Mouse (Mus musculus): ENCODE data around the gene Ddah2. TPM values are rescaled to one million over a fixed set of nuclear protein-coding genes. Genes with fewer than 3 reads are reported as not detected.

Ddah2 gene
- total and polyA plus RNA-seq, 3 experiments = 8.6 to 11.1 TPM; not detected in 1

DNA sequence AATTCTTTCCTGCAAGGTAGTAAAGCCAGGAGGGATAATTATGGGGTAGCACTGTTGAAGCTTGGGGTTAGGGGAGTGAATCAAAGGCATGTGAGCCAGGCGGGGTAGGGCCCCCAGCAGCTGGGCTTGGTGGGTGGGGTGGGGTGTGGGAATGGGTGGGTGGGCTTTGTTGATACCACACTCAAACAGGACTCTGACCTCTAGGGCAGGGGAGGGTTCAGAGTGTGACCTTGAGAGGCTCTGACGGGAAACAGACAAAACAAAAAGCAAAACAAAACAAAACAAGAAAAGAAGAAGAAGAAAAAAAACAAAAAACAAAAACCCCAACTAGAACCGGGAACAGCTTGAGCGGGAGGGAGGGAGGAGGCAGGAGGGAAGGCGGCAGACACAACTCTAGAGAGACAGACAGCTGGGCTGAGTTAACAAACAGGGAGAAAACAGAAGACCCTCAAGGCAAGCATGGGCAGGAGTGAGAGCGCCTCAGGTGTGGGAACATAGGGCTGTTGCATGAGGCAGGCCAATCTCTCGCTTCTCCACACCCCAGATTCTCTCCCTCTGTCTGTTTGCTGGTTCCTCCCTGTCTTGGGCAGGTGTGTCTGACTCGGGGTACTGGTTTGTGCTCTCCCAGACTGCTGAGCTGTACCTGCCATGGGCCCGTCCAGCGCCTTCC, 17.8 kb downstream of the Ddah2 start, which contains the start of gene Ly6g6e:
Gene Ly6g6e, plus strand, starts transcription at position 396 of the 670 bp plus-strand sequence.
- Histone ChIP-seq H3K9ac (ENCODE audit: control insufficient read depth, low read depth, low read length, poor library complexity, severe bottlenecking) (no peak within 1 kb of the TSS), H3K27ac (ENCODE audit: control insufficient read depth, low read depth, low read length) (no peak within 1 kb of the TSS), H3K9me3 (replicated peaks; ENCODE audit: insufficient read depth, low read length) (no peaks in the 10 kb centered on the region), H3K4me3 (ENCODE audit: control insufficient read depth in 1 of 2, insufficient read depth in 1 of 2, low read depth in 2 of 2, low read length in 2 of 2) (no peak within 1 kb of the TSS), H3K27me3 (ENCODE audit: control insufficient read depth in 1 of 2, insufficient read depth in 2 of 2, low read length in 2 of 2) (no peaks in the 10 kb centered on the region), H3K36me3 (ENCODE audit: control insufficient read depth in 1 of 2, insufficient read depth in 2 of 2, low read length in 2 of 2) (peaks cover 0 to 21% of the 10 kb centered on the region in 2 experiments; a peak in 2 of 4 replicates), H3K79me2 (ENCODE audit: control insufficient read depth, insufficient read depth, low read length, poor library complexity) (no peaks in the 10 kb centered on the region), H3K4me1 (ENCODE audit: control insufficient read depth in 1 of 2, insufficient read depth in 2 of 2, low read length in 2 of 2) (peaks cover 15 to 22% of the 10 kb centered on the region in 2 experiments)
- no peak for DNase-seq (ENCODE audit: low read depth, low spot score)
- TF ChIP-seq CHD2 (IDR thresholded peaks at IDR 0.05; ENCODE audit: low read length) (no peak), GATA1 (IDR thresholded peaks at IDR 0.05; ENCODE audit: low read depth, low read length) (no peak)

DNA sequence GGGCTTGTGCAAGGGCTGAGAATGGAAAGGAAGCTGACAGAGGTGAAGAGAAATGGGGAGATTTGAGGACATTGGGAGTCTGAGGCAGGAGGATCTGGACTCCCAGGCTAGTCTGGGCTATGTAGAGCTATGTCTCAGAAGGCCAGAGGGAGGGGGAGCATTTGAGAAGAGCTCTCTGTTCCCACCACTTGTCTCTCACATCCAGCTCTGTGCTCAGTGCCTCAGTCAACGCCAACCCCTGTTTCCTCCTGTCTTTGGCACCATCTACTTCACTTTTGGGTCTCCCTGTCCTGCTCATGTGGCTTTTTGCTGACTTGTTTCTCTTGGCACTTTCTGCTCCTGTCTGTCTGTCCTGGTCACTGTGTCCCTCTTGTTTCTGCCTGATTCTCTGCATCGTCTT, 18.4 kb downstream of the Ddah2 start:
- Histone ChIP-seq H3K4me1 (ENCODE audit: control insufficient read depth in 1 of 2, insufficient read depth in 2 of 2, low read length in 2 of 2) (peaks cover 15 to 24% of the 10 kb centered on the region in 2 experiments), H3K9ac (ENCODE audit: control insufficient read depth, low read depth, low read length, poor library complexity, severe bottlenecking) (no peak overlapping the region), H3K36me3 (ENCODE audit: control insufficient read depth in 1 of 2, insufficient read depth in 2 of 2, low read length in 2 of 2) (peaks cover 0 to 21% of the 10 kb centered on the region in 2 experiments; a peak in 2 of 4 replicates), H3K79me2 (ENCODE audit: control insufficient read depth, insufficient read depth, low read length, poor library complexity) (no peaks in the 10 kb centered on the region), H3K27me3 (ENCODE audit: control insufficient read depth in 1 of 2, insufficient read depth in 2 of 2, low read length in 2 of 2) (no peaks in the 10 kb centered on the region), H3K4me3 (ENCODE audit: control insufficient read depth in 1 of 2, insufficient read depth in 1 of 2, low read depth in 2 of 2, low read length in 2 of 2) (no peak overlapping the region), H3K27ac (ENCODE audit: control insufficient read depth, low read depth, low read length) (no peak overlapping the region), H3K9me3 (replicated peaks; ENCODE audit: insufficient read depth, low read length) (no peaks in the 10 kb centered on the region)
- TF ChIP-seq MYC (IDR thresholded peaks at IDR 0.05; ENCODE audit: low read depth, low read length) (no peak), ZMIZ1 (IDR thresholded peaks at IDR 0.05; ENCODE audit: low read depth, low read length) (no peak), HCFC1 (IDR thresholded peaks at IDR 0.05; ENCODE audit: low read depth, low read length) (no peak), USF1 (IDR thresholded peaks at IDR 0.05; ENCODE audit: low read depth, low read length) (no peak), TAL1 (IDR thresholded peaks at IDR 0.05; ENCODE audit: low read length) (no peak), ZNF384 (IDR thresholded peaks at IDR 0.05; ENCODE audit: low read depth, low read length) (no peak), SIN3A (IDR thresholded peaks at IDR 0.05; ENCODE audit: low read length) (no peak), TBP (IDR thresholded peaks at IDR 0.05; ENCODE audit: low read depth, low read length) (no peak), MAFK (IDR thresholded peaks at IDR 0.05; ENCODE audit: borderline replicate concordance, low read depth, low read length) (no peak), POLR2A (IDR thresholded peaks at IDR 0.05; ENCODE audit: control insufficient read depth in 1 of 2, insufficient read depth in 1 of 2, low read depth in 1 of 2, low read length in 2 of 2, poor library complexity in 1 of 2) (no peak), MAX (IDR thresholded peaks at IDR 0.05; ENCODE audit: low read length) (no peak), GATA1 (IDR thresholded peaks at IDR 0.05; ENCODE audit: low read depth, low read length) (no peak), TCF12 (IDR thresholded peaks at IDR 0.05; ENCODE audit: low read depth, low read length) (no peak), SMC3 (IDR thresholded peaks at IDR 0.05; ENCODE audit: low read depth, low read length) (no peak), MYB (IDR thresholded peaks at IDR 0.05; ENCODE audit: low read depth, low read length) (no peak), MXI1 (IDR thresholded peaks at IDR 0.05; ENCODE audit: low read depth, low read length) (no peak), RAD21 (IDR thresholded peaks at IDR 0.05; ENCODE audit: low read depth, low read length) (no peak), E2F4 (IDR thresholded peaks at IDR 0.05; ENCODE audit: borderline replicate concordance, low read depth, low read length) (no peak)
- DNase-seq (ENCODE audit: low read depth, low spot score) = no peak

All from MEL (cell line).